Mouse (Mus musculus) macrophage (primary cell): ENCODE measurements around the gene Gm42742. TPM values are rescaled to one million over a fixed set of nuclear protein-coding genes. Genes with fewer than 3 reads are reported as not detected.

Experiments
- H3K27ac ChIP-seq: fragments of 350-480 bp; formaldehyde crosslinking; 2 replicates; pipeline ENCODE4 v1.9.0; 2021
- H3K36me3 ChIP-seq: fragments of 350-480 bp; formaldehyde crosslinking; 2 replicates; pipeline ENCODE4 v1.9.0; 2021; ENCODE audit errors: inconsistent target
- H3K4me3 ChIP-seq: fragments of 350-480 bp; formaldehyde crosslinking; 2 replicates; pipeline ENCODE4 v1.9.0; 2021; ENCODE audit errors: inconsistent target
- H3K79me2 ChIP-seq: fragments of 350-480 bp; formaldehyde crosslinking; 2 replicates; pipeline ENCODE4 v1.9.0; 2021; ENCODE audit errors: inconsistent target
- WGBS: methylation state at CpG from one replicate; pipeline ENCODE4 v1.1.7; 2026; ENCODE audit warnings: inconsistent platforms; ENCODE audit not compliant: missing documents; 5-methylcytosine and 5-hydroxymethylcytosine counted together
- polyA plus RNA-seq: library from polyadenylated mRNA; stranded (reverse); fragments of 250-400 nt; gene quantifications from 3 replicates; pipeline ENCODE4 v1.2.4, GENCODE M21; 2018; ENCODE audit warnings: inconsistent platforms

Gm42742 gene
- polyA plus RNA-seq, 1 experiment from 2014 or later, result 15.3 TPM

DNA sequence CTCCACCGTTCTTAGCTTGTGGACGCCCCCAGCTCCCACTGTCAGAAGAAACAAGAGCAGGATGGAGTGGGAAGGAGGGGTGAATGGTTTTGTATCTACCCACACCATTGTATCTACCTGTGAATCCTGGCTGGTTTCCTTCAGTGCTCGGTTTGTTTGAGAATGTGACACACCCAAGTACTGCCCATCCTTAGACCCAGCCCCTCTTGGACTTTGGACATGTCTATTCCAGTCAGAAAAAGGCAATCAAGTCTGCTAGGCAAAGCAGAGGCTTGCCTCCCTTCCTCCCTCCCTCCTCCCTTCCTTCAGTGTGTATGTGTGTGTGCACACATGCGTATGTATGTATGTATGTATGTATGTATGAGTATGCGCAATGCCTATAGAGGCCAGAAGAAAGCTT lies 17.3 kb downstream of the Gm42742 start:
- H3K36me3 ChIP-seq, result peaks cover 30% of the 10 kb centered on the region

DNA sequence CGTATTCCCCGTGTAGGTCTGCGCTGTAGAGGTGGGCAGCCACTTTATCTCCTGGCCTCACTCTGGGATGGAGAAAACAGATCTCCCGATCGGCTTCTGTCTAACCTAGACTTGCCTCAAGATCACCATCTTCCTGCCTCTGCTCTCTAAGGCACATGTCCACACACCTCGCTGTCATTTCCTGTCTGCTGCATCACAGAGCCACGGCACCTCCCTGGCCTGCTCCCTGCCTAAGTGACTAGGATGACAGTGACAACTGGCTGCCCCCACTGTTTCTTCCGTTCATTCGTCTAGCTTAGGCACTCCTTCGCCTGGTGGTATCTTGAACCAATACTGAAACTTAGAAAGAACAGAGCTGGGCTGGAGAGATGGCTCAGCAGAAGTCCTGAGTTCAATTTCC lies 21.3 kb downstream of the Gm42742 start:
- Histone ChIP-seq H3K36me3 (peaks cover 67% of the 10 kb centered on the region), H3K4me3 (no peak overlapping the region), H3K79me2 (peaks cover 24% of the 10 kb centered on the region), H3K27ac (no peak overlapping the region)
- 79% methylated on average over 10 of the region's 10 CpGs for WGBS

More for the DNA sequence above, 17.3 kb downstream of the Gm42742 start:
- peaks cover 64% of the 10 kb centered on the region for H3K79me2 ChIP-seq
- H3K4me3 ChIP-seq, result no peak overlapping the region
- 96% methylated on average over 5 of the region's 5 CpGs for WGBS
- no peak overlapping the region for H3K27ac ChIP-seq

DNA sequence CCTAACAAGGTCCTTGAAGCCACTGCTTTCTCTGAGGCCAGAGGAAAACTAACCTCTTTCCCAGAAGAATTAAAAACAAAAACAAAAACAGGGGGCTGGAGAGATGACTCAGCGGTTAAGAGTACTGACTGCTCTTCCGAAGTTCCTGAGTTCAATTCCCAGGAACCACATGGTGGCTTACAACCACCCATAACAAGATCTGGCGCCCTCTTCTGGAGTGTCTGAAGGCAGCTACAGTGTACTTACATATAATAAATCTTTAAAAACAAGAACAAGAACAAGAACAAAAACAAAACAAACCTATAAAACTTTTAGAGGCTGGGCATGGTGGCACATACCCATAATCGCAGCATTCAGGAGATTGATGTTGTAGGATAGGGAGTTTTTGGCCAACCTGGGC lies 24.4 kb downstream of the Gm42742 start:
- H3K27ac ChIP-seq, result no peak overlapping the region
- H3K4me3 ChIP-seq, result no peak overlapping the region
- 89% methylated on average over 4 of the region's 4 CpGs for WGBS
- no peaks in the 10 kb centered on the region for H3K79me2 ChIP-seq
- H3K36me3 ChIP-seq, result peaks cover 91% of the 10 kb centered on the region

DNA sequence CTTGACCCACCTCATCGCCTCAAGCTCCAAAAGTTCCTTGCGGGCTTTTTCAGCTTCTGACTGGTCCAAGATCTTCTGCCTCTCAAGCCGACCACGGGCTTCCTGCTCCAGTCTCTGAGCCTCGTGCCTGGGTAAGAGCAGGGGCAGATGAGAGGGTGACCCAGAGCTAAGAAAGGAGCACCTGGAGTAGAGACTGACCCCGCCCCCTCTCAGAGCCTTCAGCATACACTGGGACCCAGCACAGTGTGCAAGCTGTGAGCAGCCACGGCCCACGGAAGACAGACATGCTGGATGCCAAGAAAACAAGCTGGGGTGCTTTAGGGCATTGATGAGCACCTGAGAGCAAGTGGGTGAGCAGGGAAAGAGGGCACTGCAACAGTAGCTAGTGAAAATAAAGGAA lies 32.1 kb downstream of the Gm42742 start:
- Histone ChIP-seq H3K79me2 (no peaks in the 10 kb centered on the region), H3K36me3 (peaks cover 69% of the 10 kb centered on the region), H3K27ac (no peak overlapping the region), H3K4me3 (no peak overlapping the region)
- 86% methylated on average over 8 of the region's 8 CpGs for WGBS

DNA sequence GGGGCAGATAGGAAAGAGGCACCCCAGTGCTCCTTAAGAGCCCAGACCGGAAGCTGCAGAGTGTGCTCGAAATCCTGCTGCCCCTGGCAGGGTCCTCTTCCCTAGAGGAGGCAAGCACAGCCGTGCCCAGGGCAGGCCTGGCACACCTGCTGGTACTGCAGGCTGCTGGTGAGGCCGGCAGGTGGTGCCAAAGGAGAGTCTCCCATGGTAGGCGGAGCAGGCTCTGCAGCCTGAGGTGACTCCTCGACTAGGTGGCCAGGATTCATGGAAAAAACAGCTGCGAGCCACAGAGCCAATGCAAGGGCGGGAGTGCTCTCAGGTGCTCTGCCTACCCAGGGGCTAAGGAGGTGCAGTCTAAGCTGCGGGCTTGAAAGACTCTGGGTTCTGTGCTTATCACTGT lies 34.6 kb downstream of the Gm42742 start:
- 76% methylated on average over 7 of the region's 9 CpGs for WGBS
- Histone ChIP-seq H3K4me3 (no peak overlapping the region), H3K79me2 (no peaks in the 10 kb centered on the region), H3K36me3 (peaks cover 48% of the 10 kb centered on the region), H3K27ac (no peak overlapping the region)

DNA sequence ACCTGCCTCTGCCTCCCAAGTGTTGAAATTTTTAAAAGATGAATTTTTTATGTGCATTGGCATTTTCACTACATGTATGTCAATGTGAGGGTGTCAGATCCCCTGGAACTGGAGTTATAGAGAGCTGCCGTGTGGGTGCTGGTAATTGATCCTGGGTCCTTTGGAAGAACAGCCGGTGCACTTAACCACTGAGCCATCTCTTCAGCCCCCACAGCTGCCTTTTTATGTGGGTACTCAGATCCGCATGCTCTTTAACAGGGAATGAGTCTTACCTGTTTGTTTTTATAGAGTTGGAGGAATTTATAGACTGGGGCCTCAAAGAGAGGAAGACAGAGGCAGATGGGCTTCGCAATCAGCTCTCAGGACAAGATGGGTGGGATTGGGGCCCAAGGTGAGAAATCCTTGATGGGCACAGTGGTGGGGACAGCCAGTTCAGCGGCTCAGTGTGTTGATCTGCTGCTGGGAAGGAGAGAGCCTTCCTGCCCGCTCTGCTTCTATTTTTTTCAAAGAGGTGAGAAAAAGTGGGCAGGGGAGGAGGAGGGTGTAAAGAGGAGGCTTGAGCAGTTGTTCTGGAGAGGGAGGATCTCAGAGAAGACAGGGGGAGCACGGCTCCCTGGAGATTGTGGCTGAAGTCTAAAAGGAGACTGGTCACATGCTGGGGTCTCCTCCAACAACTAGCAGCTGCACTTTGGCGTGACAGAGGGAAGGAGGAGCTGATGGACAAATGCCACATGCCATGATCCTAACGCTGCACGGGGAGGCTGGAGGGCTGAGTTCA lies 36.0 kb downstream of the Gm42742 start:
- H3K27ac ChIP-seq, result no peak overlapping the region
- WGBS, result 90% methylated on average over 10 of the region's 10 CpGs
- peaks cover 45% of the 10 kb centered on the region for H3K36me3 ChIP-seq
- no peaks in the 10 kb centered on the region for H3K79me2 ChIP-seq
- H3K4me3 ChIP-seq, result no peak overlapping the region

DNA sequence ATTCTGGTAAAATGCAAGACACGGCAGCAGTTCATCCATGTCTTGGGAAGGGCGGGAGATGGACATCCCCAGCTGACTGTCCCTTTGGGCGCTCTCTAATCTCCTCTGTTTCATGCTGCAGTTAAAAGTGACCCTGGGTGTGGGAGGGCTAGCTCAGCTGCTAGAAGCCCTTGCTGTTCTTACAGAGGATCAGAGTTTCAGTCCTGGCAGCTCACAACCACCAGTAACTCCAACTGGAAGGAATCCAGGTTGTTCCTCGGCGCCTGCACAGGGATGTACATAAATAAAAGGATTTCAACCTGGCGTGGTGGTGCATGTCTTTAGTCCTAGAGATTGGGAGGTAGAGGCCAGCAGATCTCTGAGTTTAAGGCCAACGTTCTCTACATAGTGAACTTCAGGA lies 37.8 kb downstream of the Gm42742 start:
- H3K36me3 ChIP-seq, result peaks cover 43% of the 10 kb centered on the region
- H3K79me2 ChIP-seq, result peaks cover 3% of the 10 kb centered on the region; the same call in 1 of the 2 replicates
- no peak overlapping the region for H3K27ac ChIP-seq
- H3K4me3 ChIP-seq, result no peak overlapping the region
- WGBS, result 92% methylated on average over 7 of the region's 7 CpGs

DNA sequence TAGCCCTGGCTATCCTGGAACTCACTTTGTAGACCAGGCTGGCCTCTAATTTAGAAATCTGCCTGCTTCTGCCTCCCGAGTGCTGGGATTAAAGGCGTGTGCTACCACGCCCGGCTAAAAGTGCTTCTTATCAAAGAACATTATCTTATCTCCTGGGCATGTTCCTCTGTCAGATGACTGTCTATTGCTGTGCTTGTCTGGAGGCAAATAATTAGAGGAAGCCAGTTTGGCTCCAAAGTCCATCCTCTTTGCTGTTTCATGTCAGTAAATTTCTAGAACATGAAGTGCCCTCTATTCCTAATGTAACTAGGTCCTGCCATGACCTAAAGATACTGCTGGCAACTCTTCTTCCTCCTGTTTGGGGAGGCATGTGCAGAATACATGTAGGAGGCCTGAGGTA lies 38.8 kb downstream of the Gm42742 start:
- Histone ChIP-seq H3K27ac (no peak overlapping the region), H3K36me3 (peaks cover 36% of the 10 kb centered on the region), H3K4me3 (no peak overlapping the region), H3K79me2 (peaks cover 14% of the 10 kb centered on the region)
- WGBS, result 93% methylated on average over 3 of the region's 4 CpGs

DNA sequence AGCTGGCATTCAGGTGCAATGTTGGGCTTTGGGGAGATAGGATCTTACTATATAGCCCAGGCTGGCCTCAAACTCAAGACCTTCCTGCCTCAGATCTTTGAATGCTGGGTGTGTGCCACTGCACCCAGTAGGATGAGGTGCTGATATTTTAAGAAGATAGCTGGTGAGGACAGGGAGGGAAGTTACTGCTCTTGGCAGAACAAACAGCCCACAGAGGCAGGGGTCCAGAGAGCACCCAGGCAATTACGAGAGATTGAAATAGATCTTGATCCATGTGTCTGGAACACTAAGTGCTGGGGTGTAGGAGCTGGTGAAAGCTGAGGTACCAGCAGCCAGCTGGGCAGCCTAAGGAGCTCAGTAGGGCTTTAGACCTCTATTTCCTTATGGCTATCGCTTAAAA lies 39.3 kb downstream of the Gm42742 start:
- Histone ChIP-seq H3K4me3 (no peak overlapping the region), H3K36me3 (peaks cover 31% of the 10 kb centered on the region), H3K27ac (no peak overlapping the region), H3K79me2 (peaks cover 18% of the 10 kb centered on the region)
- WGBS, result 95% methylated on average over 2 of the region's 2 CpGs

DNA sequence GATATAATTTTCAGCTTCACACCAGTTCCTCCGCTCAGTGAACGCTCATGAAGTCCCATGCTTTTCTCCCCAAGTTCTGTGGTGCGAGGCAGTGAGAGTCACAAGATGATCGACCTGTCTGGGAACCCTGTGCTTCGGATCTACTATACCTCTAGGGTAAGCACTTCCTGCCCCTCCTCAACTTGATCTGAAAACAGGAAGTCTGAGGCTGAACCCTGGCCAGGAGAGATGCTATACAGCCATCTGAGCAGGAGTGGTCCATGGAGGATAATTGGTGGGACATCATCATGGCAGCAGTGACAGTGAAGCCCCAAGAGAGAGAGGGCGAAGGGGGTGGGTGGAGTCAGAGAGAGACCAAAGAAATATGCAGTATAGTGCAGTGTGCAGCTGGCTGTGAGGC lies 42.1 kb downstream of the Gm42742 start:
- Histone ChIP-seq H3K4me3 (no peak overlapping the region), H3K27ac (no peak overlapping the region), H3K79me2 (peaks cover 21% of the 10 kb centered on the region), H3K36me3 (peaks cover 23% of the 10 kb centered on the region)
- 79% methylated on average over 6 of the region's 6 CpGs for WGBS

DNA sequence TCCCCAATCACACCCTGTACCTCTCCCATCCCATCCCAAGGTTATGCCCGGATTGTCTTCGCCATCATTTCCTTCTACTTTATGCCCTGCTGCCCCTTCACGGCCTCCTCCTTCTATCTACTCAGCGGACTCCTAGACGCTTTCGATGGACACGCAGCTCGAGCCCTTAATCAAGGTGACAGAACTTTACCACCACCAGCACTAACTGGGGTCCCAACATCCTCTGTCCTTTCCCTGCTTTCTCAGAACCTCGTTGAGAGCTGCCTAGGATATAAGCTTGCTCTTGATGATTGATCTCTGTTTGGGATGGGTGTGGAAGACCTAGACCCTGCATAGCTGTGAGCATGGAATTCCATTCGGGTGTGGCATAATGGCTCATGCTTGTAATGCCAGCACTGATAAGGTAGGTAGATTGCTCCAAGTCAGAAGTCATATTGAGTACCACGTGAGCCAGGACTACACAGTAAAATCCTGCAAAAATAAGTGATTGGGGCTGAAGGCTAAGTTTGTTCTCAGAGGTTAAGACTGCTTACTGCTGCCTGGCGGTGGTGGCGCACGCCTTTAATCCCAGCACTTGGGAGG lies 43.9 kb downstream of the Gm42742 start:
- Histone ChIP-seq H3K79me2 (peaks cover 21% of the 10 kb centered on the region), H3K4me3 (peak overlapping the region; percentile 95), H3K27ac (peak overlapping the region; percentile 99), H3K36me3 (peaks cover 23% of the 10 kb centered on the region)
- WGBS, result 9% methylated on average over 11 of the region's 14 CpGs

DNA sequence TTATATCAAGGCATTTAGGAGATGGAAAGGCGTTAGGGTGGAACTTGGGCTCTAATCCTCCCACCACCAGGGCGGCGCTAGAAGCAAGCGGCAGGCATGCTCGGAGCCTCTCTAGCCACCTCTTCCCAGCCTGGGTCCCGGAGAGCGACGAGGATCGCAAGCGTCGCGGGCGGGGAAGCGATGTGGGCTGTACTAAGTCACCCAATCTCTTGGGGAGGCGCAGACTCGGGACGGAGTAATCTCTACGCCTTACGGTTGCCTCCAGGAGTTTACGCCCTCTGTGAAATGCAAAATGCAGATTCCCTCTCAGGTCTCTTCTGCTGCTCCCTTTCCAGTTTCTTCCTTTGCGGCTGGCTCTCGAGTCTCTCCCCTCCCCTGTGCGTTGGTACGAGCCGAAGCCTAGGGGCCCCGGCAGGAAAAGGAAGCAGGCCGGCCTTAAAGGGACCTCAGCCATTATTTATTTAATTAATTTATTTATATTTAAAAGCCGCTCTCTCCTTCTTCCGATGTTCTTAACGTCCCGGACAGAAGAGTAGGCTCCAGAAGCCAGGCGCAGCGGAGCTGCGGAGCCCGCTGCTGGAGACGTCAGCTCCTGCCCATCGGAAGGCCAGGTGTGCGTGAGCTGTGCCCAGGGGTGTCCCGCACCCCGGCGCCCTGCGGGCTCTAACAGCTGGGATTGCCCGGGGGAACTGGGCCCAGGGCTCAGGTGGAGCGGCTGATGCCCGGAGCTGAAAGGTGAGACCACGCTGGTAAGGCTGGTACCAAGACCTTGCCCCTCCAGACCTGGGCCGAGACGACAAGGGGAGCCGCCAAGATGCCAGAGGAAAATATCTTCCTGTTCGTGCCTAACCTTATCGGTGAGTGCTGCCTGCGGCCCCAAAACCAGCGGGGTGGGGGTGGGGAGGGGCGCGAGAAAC lies 44.7 kb downstream of the Gm42742 start, which contains the start of gene Cdiptos:
Gene Cdiptos, minus strand, starts transcription at position 149 of the 917 bp plus-strand sequence.
- Histone ChIP-seq H3K27ac (peak within 1 kb of the TSS; percentile 99), H3K4me3 (peak within 1 kb of the TSS; percentile 95), H3K36me3 (peaks cover 23% of the 10 kb centered on the region), H3K79me2 (peaks cover 21% of the 10 kb centered on the region)
- WGBS, result under 1% methylated on average over 51 of the region's 55 CpGs

DNA sequence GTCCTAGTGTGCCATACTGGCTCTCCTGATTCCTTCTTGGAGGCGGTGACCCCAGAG lies 45.2 kb downstream of the Gm42742 start, which contains the start of gene Cdipt:
Gene Cdipt, plus strand, starts transcription at position 22 of the 57 bp plus-strand sequence.
- peaks cover 23% of the 10 kb centered on the region for H3K36me3 ChIP-seq
- peaks cover 21% of the 10 kb centered on the region for H3K79me2 ChIP-seq
- no CpG with 5 or more reads among the region's 1 CpGs for WGBS
- H3K4me3 ChIP-seq, result peak within 1 kb of the TSS; percentile 95
- peak within 1 kb of the TSS; percentile 99 for H3K27ac ChIP-seq

DNA sequence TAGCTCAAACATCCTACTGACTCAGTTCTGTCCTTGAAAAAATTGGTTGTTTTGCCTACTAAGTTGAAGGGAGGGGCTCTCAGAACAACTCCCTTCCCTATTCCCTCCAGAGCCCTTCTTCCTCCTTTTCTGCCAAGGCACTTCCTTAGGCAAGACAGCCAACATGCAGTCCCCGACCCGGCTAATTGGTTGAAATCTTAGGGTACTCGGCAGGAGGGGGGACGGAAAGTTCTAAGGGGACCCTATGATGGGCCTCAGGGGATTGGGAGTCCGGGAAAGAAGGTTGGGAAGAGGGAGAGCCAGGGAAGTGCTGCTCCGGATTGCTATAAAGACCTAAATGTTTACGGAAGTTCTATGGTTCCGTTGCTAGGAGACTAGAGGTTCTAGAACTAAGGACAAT lies 45.4 kb downstream of the Gm42742 start:
- Histone ChIP-seq H3K79me2 (peaks cover 21% of the 10 kb centered on the region), H3K27ac (peak overlapping the region; percentile 99), H3K36me3 (peaks cover 23% of the 10 kb centered on the region), H3K4me3 (peak overlapping the region; percentile 95)
- 2% methylated on average over 8 of the region's 8 CpGs for WGBS

DNA sequence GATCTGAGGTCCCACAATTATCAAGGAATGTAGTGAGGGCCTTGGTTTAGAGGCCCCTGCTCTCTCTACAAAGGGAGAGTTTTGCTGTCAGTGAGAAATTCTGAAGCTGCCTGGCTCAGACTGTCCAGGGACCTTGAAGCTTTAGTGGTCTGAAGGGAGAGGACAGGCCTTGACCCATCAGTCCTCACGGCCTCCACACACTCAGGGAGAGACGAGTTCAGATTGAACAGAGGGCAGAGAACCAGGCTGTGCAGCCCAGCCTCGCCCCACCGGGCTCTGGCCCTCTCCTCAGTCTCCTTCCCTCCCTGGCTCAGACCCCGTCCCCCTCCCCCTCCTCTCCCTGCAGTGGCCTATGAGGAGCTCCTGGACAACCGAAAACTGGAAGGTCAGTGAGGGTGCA lies 53.5 kb downstream of the Gm42742 start:
- 98% methylated on average over 4 of the region's 6 CpGs for WGBS
- Histone ChIP-seq H3K36me3 (no peaks in the 10 kb centered on the region), H3K27ac (no peak overlapping the region), H3K4me3 (no peak overlapping the region), H3K79me2 (no peaks in the 10 kb centered on the region)
